Mouse (Mus musculus): ENCODE data around the gene Hif3a.

GRCm38 (mm10) chr7:17010010-17010347, 52.2 kb downstream of the Hif3a start:
- TF ChIP-seq GATA1 (IDR thresholded peaks at IDR 0.05; ENCODE audit: borderline replicate concordance, low read length) (no peak), FLI1 (IDR thresholded peaks at IDR 0.05; ENCODE audit: low read length) (no peak)
